Mouse (Mus musculus): ENCODE data around the gene Ptch1.

DNA sequence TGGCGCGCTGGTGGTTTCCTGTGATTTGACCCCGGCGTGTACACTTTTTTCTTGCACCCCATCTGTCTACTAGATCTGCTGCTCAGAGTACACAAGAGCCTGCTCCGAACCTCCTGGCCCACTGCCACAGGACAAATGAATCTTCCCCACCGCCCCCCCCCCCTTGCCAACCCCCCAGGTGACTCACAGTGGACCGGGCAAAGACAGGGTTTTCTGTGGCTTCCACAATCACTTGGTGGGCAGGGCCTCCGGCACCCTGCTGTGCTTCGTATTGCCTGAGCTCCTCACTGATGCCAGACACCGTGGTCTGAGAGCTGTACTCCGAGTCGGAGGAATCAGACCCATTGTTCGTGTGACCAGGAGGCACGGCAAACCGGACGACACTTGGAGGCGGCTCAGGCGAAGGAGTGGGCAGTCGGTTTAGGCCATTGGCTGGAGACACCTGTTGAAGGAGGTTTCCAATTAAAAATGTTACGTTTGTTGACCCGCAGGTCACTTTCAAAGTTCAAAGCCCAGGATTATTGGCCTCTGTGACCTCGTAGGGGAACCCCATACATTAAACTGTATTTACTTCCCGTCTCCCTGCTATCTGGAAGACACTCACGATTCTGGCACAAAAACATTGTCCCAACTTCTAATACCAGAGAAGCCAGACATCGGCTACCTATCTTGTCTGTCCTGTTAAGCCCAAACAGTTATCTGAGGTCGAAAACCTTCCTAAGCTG is 59.9 kb downstream of the Ptch1 start:
- TF ChIP-seq EP300 (IDR thresholded peaks at IDR 0.05; ENCODE audit: low read depth) (no peak), CTCF (IDR thresholded peaks at IDR 0.05; ENCODE audit: low read depth) (no peak)

Data from liver, postnatal 0 days (tissue).